Mouse (Mus musculus) myocyte (in vitro differentiated cells): ENCODE measurements around the gene Wdr6. TPM values are rescaled to one million over a fixed set of nuclear protein-coding genes. Genes with fewer than 3 reads are reported as not detected.

Source experiments
- H3K27me3 ChIP-seq: one replicate; pipeline ENCODE4 v1.6.1; 2011; ENCODE audit not compliant: control insufficient read depth, insufficient read depth, insufficient read length
- H3K36me3 ChIP-seq: one replicate; pipeline ENCODE4 v1.6.1; 2011; ENCODE audit not compliant: control insufficient read depth, insufficient read depth
- H3K4me2 ChIP-seq: one replicate; pipeline ENCODE4 v1.6.1; 2011; ENCODE audit warnings: low read depth, control low read depth
- H3K4me3 ChIP-seq: one replicate; pipeline ENCODE4 v1.5.1; 2011; ENCODE audit warnings: mild to moderate bottlenecking, control low read depth, moderate library complexity
- H3K79me2 ChIP-seq: one replicate; pipeline ENCODE4 v1.6.1; 2011; ENCODE audit not compliant: control insufficient read depth, insufficient read depth
- H3ac ChIP-seq: one replicate; pipeline ENCODE4 v1.6.1; 2011; ENCODE audit not compliant: control insufficient read depth, insufficient read length
- CEBPB ChIP-seq: IDR thresholded peaks from 2 replicates; pipeline ENCODE4 v1.6.1; 2011; ENCODE audit warnings: mild to moderate bottlenecking, moderate library complexity; ENCODE audit not compliant: poor library complexity, insufficient read depth, severe bottlenecking
- E2F4 ChIP-seq: IDR thresholded peaks from one replicate; pipeline ENCODE4 v1.6.1; 2011; ENCODE audit warnings: mild to moderate bottlenecking, control low read depth, moderate library complexity; ENCODE audit not compliant: insufficient read depth
- MAX ChIP-seq: IDR thresholded peaks from one replicate; pipeline ENCODE4 v1.6.1; 2011; ENCODE audit warnings: low read depth, mild to moderate bottlenecking, control low read depth
- MYOD1 ChIP-seq, 3 experiments: IDR thresholded peaks; one replicate each; pipeline ENCODE4 v1.6.1; 2011; ENCODE audit warnings: control low read depth in 2 of 3, low read depth in 2 of 3, mild to moderate bottlenecking in 2 of 3, moderate library complexity in 1 of 3; ENCODE audit not compliant: insufficient read length in 2 of 3, control insufficient read depth in 1 of 3
- MYOG ChIP-seq, 3 experiments: IDR thresholded peaks; one replicate each; pipeline ENCODE4 v1.6.1; 2011; ENCODE audit warnings: control low read depth in 2 of 3, low read depth in 2 of 3, mild to moderate bottlenecking in 2 of 3; ENCODE audit not compliant: insufficient read length in 2 of 3, control insufficient read depth in 1 of 3, insufficient read depth in 1 of 3
- POLR2A ChIP-seq: IDR thresholded peaks from one replicate; pipeline ENCODE4 v1.6.1; 2011; ENCODE audit warnings: low read depth, mild to moderate bottlenecking, control low read depth, moderate library complexity; ENCODE audit not compliant: insufficient read length
- POLR2AphosphoS2 ChIP-seq: IDR thresholded peaks from one replicate; pipeline ENCODE4 v1.6.1; 2011; ENCODE audit warnings: low read depth, control low read depth; ENCODE audit not compliant: insufficient read length
- REST ChIP-seq: IDR thresholded peaks from one replicate; pipeline ENCODE4 v1.6.1; 2011; ENCODE audit warnings: mild to moderate bottlenecking, control low read depth, moderate library complexity; ENCODE audit not compliant: insufficient read depth, insufficient read length
- SRF ChIP-seq: IDR thresholded peaks from one replicate; pipeline ENCODE4 v1.6.1; 2011; ENCODE audit warnings: low read depth; ENCODE audit not compliant: control insufficient read depth, insufficient read length
- TCF12 ChIP-seq: IDR thresholded peaks from one replicate; pipeline ENCODE4 v1.6.1; 2011; ENCODE audit warnings: mild to moderate bottlenecking, control low read depth; ENCODE audit not compliant: poor library complexity, insufficient read depth, severe bottlenecking
- TCF3 ChIP-seq: IDR thresholded peaks from one replicate; pipeline ENCODE4 v1.6.1; 2011; ENCODE audit warnings: low read depth, control low read depth; ENCODE audit not compliant: insufficient read length
- USF1 ChIP-seq: IDR thresholded peaks from one replicate; pipeline ENCODE4 v1.6.1; 2011; ENCODE audit warnings: low read depth, mild to moderate bottlenecking, control low read depth, moderate library complexity
- polyA plus RNA-seq: library from polyadenylated mRNA; unstranded; fragments of >200 nt; fragmentation: generic; extraction: Trizol; gene quantifications from one replicate; pipeline ENCODE4 v1.2.1, GENCODE M21; 2012; ENCODE audit warnings: missing spikeins

Gene Wdr6
- polyA plus RNA-seq, 1 experiment, result 21.9 TPM

GRCm38 (mm10) chr9:108525400-108525799 lies 53.1 kb downstream of the Wdr6 start:
- no peak for TF ChIP-seq CEBPB
- no peak for TF ChIP-seq USF1
- TF ChIP-seq MAX, result no peak
- no peak for TF ChIP-seq POLR2A
- no peak overlapping the region for H3ac ChIP-seq
- H3K36me3 ChIP-seq, result peaks cover 32% of the 10 kb centered on the region
- H3K4me3 ChIP-seq, result no peak overlapping the region
- peaks cover 85% of the 10 kb centered on the region for H3K79me2 ChIP-seq
- H3K4me2 ChIP-seq, result no peak overlapping the region
- H3K27me3 ChIP-seq, result no peaks in the 10 kb centered on the region

GRCm38 (mm10) chr9:108523341-108523740 lies 55.2 kb downstream of the Wdr6 start:
- Histone ChIP-seq H3K27me3 (no peaks in the 10 kb centered on the region), H3K79me2 (peaks cover 100% of the 10 kb centered on the region), H3ac (no peak overlapping the region), H3K4me2 (no peak overlapping the region), H3K36me3 (peaks cover 12% of the 10 kb centered on the region), H3K4me3 (no peak overlapping the region)
- TF ChIP-seq POLR2A (no peak), MYOD1 (IDR thresholded peaks at IDR 0.05; ENCODE audit: control insufficient read depth in 1 of 3, insufficient read length in 2 of 3, low read depth in 2 of 3) (no peak), SRF (no peak), E2F4 (no peak), MYOG (IDR thresholded peaks at IDR 0.05; ENCODE audit: control insufficient read depth in 1 of 3, insufficient read depth in 1 of 3, insufficient read length in 2 of 3, low read depth in 2 of 3) (no peak), REST (no peak), TCF12 (no peak), MAX (no peak), POLR2AphosphoS2 (no peak), CEBPB (no peak), USF1 (no peak), TCF3 (no peak)

Other genes with a start within 250 kb of the Wdr6 start
- gene Gpx1, start 239.8 kb downstream of the Wdr6 start, polyA plus RNA-seq, result 393 TPM
- 89.4 TPM for gene Usp4, start 230.9 kb downstream of the Wdr6 start, polyA plus RNA-seq
- 0.17 TPM for gene 1700102P08Rik, start 185.9 kb downstream of the Wdr6 start, polyA plus RNA-seq
- not detected for gene Ccdc36, start 150.3 kb downstream of the Wdr6 start, polyA plus RNA-seq
- gene BC048562, start 142.3 kb downstream of the Wdr6 start, polyA plus RNA-seq, result not detected
- 30.4 TPM for gene Ccdc71, start 118.2 kb downstream of the Wdr6 start, polyA plus RNA-seq
- 3.7 TPM for gene Klhdc8b, start 117.2 kb downstream of the Wdr6 start, polyA plus RNA-seq
- 61.6 TPM for gene Lamb2, start 99.0 kb downstream of the Wdr6 start, polyA plus RNA-seq
- gene Usp19, start 88.1 kb downstream of the Wdr6 start, polyA plus RNA-seq, result 86.6 TPM
- gene Qars, start 71.0 kb downstream of the Wdr6 start, polyA plus RNA-seq, result 168 TPM
- gene Qrich1, start 61.9 kb downstream of the Wdr6 start, polyA plus RNA-seq, result 44.0 TPM
- 129 TPM for gene Impdh2, start 18.5 kb downstream of the Wdr6 start, polyA plus RNA-seq
- gene Ndufaf3, start 11.3 kb downstream of the Wdr6 start, polyA plus RNA-seq, result 25.8 TPM
- 50.2 TPM for gene Dalrd3, start 8.9 kb downstream of the Wdr6 start, polyA plus RNA-seq
- 0.94 TPM for gene P4htm, start 18.9 kb upstream of the Wdr6 start, polyA plus RNA-seq
- gene Arih2, start 70.6 kb upstream of the Wdr6 start, polyA plus RNA-seq, result 51.1 TPM
- gene Slc25a20, start 83.3 kb upstream of the Wdr6 start, polyA plus RNA-seq, result 27.7 TPM
- gene Prkar2a, start 110.6 kb upstream of the Wdr6 start, polyA plus RNA-seq, result 21.5 TPM
- gene Ip6k2, start 205.1 kb upstream of the Wdr6 start, polyA plus RNA-seq, result 45.5 TPM
- 5.9 TPM for gene Nckipsd, start 229.6 kb upstream of the Wdr6 start, polyA plus RNA-seq
- gene Celsr3, start 247.6 kb upstream of the Wdr6 start, polyA plus RNA-seq, result 0.65 TPM